Mouse (Mus musculus) liver, postnatal 0 days (tissue): Measurements from ENCODE around the gene Trim7. TPM values are rescaled to one million over a fixed set of nuclear protein-coding genes. Genes with fewer than 3 reads are reported as not detected.
A peak's percentile ranks its signal among the peaks of the same experiment; 100 is the strongest.

Experiments used
- ATAC-seq: fragments of 200-750 bp; cut with Nextera tagmentation; 2 replicates; pipeline ENCODE4 v1.8.0; 2017; ENCODE audit warnings: mild to moderate bottlenecking, moderate library complexity
- DNase-seq: peaks from one replicate; pipeline ENCODE4 v3.0.0-alpha.2; 2016
- H3K27ac ChIP-seq: fragments of 300-500 bp; sonication (generic); 2 replicates; pipeline ENCODE4 v1.5.1; 2014; ENCODE audit warnings: antibody characterized with exemption, moderate library complexity, mild to moderate bottlenecking, low read depth
- H3K27me3 ChIP-seq: fragments of 300-500 bp; sonication (generic); 2 replicates; pipeline ENCODE4 v1.6.1; 2014; ENCODE audit warnings: low read length, control low read depth, mixed read lengths; ENCODE audit not compliant: insufficient read depth
- H3K36me3 ChIP-seq: fragments of 300-500 bp; sonication (generic); replicated peaks from 2 replicates; pipeline ENCODE4 v1.6.1; 2014; ENCODE audit warnings: mild to moderate bottlenecking, control low read depth, low read length, moderate library complexity, mixed read lengths; ENCODE audit not compliant: insufficient read depth
- H3K4me1 ChIP-seq: fragments of 300-500 bp; sonication (generic); 2 replicates; pipeline ENCODE4 v1.6.1; 2014; ENCODE audit warnings: antibody characterized with exemption, mild to moderate bottlenecking, control low read depth; ENCODE audit not compliant: insufficient read depth
- H3K4me2 ChIP-seq: fragments of 300-500 bp; sonication (generic); 2 replicates; pipeline ENCODE4 v1.6.1; 2014; ENCODE audit warnings: low read depth, mild to moderate bottlenecking, low read length, moderate library complexity, mixed read lengths
- H3K4me3 ChIP-seq: fragments of 300-500 bp; sonication (generic); 2 replicates; pipeline ENCODE4 v1.5.1; 2014; ENCODE audit warnings: low read depth, low read length
- H3K9ac ChIP-seq: fragments of 300-500 bp; sonication (generic); replicated peaks from 2 replicates; pipeline ENCODE4 v1.6.1; 2014; ENCODE audit warnings: mild to moderate bottlenecking, moderate library complexity
- H3K9me3 ChIP-seq: fragments of 300-500 bp; sonication (generic); 2 replicates; pipeline ENCODE4 v1.6.1; 2016; ENCODE audit warnings: mild to moderate bottlenecking, control low read depth, low read length, mixed read lengths
- CTCF ChIP-seq: sonication (generic); IDR thresholded peaks from 2 replicates; pipeline ENCODE4 v1.5.1; 2016; ENCODE audit warnings: antibody characterized with exemption, low read depth
- EP300 ChIP-seq: IDR thresholded peaks from 2 replicates; pipeline ENCODE4 v1.6.1; 2016; ENCODE audit warnings: antibody characterized with exemption, low read depth, mild to moderate bottlenecking
- WGBS: fragments of 180-500 bp; shearing (Covaris S2); extraction: QIAGEN DNeasy Blood & Tissue Kit; methylation state at CpG from one replicate; pipeline ENCODE4 v1.1.7; 2014; ENCODE audit not compliant: insufficient replicate concordance; 5-methylcytosine and 5-hydroxymethylcytosine counted together
- polyA plus RNA-seq: library from polyadenylated mRNA; unstranded; fragments of >200 nt; fragmentation: Nextera tagmentation; extraction: Ambion mirVana; gene quantifications from 2 replicates; pipeline ENCODE4 v1.2.1, GENCODE M21; 2015

The Trim7 gene
- polyA plus RNA-seq, 1 experiment from 2014 or later: 0.48 TPM

DNA sequence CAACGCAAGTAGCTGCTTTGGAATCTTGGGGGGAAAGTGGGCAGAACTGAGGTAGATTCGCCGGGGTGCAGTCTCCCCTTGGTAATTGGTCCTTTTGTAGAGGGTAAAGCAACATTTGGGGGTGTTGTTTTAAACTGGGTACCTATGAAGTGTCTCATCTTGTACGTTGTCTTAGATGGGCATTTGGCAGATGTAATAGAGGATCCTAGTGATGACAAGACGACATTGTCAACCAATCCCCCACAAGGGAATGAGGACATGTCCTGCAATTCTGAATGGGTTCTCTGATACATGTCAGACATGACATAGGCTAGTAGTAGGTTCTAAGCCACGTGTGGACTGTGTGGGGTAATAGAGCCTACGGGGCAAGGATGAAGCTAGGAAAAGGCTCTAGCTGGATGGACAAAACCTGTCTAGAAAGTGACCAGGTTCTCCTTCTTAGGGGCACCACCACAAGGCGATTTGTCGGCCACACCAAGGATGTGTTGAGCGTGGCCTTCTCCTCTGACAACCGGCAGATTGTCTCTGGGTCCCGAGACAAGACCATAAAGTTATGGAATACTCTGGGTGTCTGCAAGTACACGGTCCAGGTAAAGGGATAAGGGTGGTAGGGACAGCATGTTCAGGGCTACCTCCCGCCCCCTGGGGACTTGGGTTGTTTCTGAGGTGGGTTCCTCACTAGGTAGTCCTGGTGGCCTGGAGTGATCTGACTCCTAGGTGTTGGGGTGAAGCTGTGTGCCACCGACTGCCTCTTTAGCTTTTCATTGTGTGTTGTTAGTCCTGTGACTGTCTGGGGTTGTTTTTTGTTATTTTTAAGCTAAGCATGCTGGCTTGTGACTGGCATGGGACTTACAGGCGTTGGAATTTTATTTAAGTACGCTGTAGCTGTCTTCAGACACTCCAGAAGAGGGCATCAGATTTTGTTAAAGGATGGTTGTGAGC, 23.8 kb upstream of the Trim7 start:
- no peak for DNase-seq
- Histone ChIP-seq H3K36me3 (peaks cover 57% of the 10 kb centered on the region), H3K4me3 (peak overlapping the region; percentile 74), H3K27me3 (no peaks in the 10 kb centered on the region), H3K4me1 (peaks cover 33% of the 10 kb centered on the region), H3K27ac (no peak overlapping the region), H3K4me2 (peak overlapping the region; percentile 85), H3K9me3 (no peaks in the 10 kb centered on the region), H3K9ac (peak overlapping the region; percentile 68)
- no peak for ATAC-seq
- TF ChIP-seq CTCF: no peak
- TF ChIP-seq EP300: no peak
- 59% methylated on average over 17 of the region's 17 CpGs for WGBS

DNA sequence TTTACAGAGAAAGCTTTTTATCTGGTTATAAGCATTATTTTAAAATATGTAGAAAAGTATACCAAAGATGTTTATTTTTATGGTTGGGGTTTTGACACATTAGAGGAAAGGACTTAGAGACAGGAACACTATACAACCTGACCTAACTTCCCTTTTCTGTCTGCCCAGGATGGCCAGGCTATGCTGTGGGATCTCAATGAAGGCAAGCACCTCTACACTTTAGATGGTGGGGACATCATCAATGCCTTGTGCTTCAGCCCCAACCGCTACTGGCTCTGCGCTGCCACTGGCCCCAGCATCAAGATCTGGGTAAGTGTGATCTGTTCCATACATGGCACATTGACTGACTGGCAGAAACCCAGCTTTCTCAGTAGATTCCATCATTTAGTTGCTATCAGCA, 22.0 kb upstream of the Trim7 start:
- no peak overlapping the region for H3K4me3 ChIP-seq
- H3K27ac ChIP-seq: no peak overlapping the region
- TF ChIP-seq EP300: no peak
- TF ChIP-seq CTCF: no peak

GRCm38 (mm10) chr11:48804922-48805321, 21.0 kb upstream of the Trim7 start:
- Histone ChIP-seq H3K36me3 (peaks cover 83% of the 10 kb centered on the region), H3K27me3 (no peaks in the 10 kb centered on the region), H3K9me3 (no peaks in the 10 kb centered on the region), H3K4me2 (no peak overlapping the region), H3K9ac (no peak overlapping the region), H3K4me3 (no peak overlapping the region), H3K4me1 (peaks cover 16% of the 10 kb centered on the region), H3K27ac (no peak overlapping the region)
- DNase-seq (no peak), ATAC-seq (no peak)
- 77% methylated on average over 2 of the region's 2 CpGs for WGBS
- TF ChIP-seq CTCF: no peak
- TF ChIP-seq EP300: no peak

More for the DNA sequence above, 22.0 kb upstream of the Trim7 start:
- Histone ChIP-seq H3K36me3 (peaks cover 75% of the 10 kb centered on the region), H3K9me3 (no peaks in the 10 kb centered on the region), H3K9ac (no peak overlapping the region), H3K27me3 (no peaks in the 10 kb centered on the region), H3K4me1 (peaks cover 17% of the 10 kb centered on the region), H3K4me2 (no peak overlapping the region)
- DNase-seq (no peak), ATAC-seq (no peak)
- 92% methylated on average over 2 of the region's 2 CpGs for WGBS

DNA sequence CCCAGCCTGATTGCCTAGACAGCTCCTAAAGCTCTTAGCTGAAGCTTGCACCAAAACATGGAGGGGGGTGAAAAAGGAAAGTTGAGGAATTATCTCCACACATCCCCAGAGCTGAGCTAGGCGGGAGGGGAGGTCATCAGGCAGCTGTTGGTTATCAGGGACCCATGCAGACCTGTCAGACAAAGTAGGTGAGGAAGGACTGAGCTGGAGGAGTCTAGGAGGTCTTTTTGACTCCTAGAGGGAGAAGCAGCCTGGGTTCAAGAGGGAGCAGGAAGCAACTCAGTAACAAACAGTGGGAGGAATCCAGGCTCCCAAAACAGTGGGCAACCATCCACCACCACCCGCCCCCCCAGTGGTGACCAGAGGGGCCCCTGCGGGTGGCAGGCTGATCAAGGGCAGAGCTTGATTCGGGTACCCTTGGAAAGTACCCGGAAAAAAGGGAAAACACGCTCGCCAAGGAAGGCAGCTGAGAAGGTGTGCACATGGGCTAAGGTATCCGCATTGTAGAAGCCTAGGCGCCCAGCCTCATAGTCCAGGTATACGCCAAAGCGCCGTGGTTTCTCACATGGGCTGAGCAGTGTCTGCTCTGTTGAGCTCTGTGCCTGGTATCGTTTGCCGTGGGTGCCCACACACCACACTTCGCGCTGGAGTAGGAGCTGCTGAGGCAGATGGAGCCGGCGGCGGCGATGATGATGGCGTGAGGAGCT, 18.9 kb upstream of the Trim7 start:
- WGBS: 67% methylated on average over 21 of the region's 21 CpGs
- Histone ChIP-seq H3K4me2 (no peak overlapping the region), H3K4me3 (no peak overlapping the region), H3K27me3 (no peaks in the 10 kb centered on the region), H3K9me3 (no peaks in the 10 kb centered on the region), H3K36me3 (peaks cover 96% of the 10 kb centered on the region), H3K4me1 (peaks cover 11% of the 10 kb centered on the region), H3K27ac (no peak overlapping the region), H3K9ac (no peak overlapping the region)
- DNase-seq: no peak
- TF ChIP-seq CTCF: no peak
- no peak for TF ChIP-seq EP300
- 0 out of 2 replicates have a peak, but pooled peaks have one; percentile 18 for ATAC-seq

DNA sequence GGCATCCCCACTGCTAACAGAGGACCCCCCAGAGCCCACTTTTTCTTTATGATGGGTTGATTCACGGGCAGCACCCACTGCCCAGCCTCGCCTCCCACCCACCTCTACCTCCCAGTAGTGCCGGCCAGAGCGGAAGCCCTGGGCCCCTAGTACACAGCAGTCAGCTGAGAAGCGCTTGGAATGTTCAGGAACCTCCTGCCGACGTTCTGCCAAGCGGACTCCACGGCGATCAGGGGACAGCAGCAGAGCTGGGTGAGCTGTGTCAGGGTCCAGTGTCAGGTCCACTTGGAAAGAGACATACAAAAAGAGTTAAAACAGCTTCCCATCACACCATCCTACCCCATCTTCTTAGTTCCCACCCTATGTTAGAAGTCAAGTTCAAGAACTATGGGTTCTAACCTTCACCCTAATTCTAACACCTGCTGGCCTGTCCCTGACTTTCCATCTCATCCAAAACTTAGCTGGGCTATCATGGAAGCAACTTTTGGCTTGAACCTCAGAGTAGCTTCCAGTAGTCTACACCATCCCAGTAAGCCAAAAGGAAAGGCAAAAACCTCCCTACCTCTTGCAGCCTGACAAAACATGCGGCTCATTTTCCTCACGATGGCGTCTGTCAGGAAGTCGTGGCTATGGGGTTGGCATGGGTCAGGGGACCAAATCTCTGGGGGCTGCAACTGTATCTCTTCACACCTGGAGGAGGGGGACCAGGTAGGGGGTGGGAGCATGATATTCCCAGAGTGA, 18.2 kb upstream of the Trim7 start:
- no peak overlapping the region for H3K4me2 ChIP-seq
- H3K4me3 ChIP-seq: no peak overlapping the region
- TF ChIP-seq CTCF: no peak
- TF ChIP-seq EP300: no peak
- H3K4me1 ChIP-seq: peaks cover 4% of the 10 kb centered on the region; the same call in 1 of the 2 replicates
- H3K27me3 ChIP-seq: no peaks in the 10 kb centered on the region
- no peak overlapping the region for H3K27ac ChIP-seq
- no peak for DNase-seq
- 59% methylated on average over 14 of the region's 14 CpGs for WGBS
- H3K9ac ChIP-seq: no peak overlapping the region
- H3K9me3 ChIP-seq: no peaks in the 10 kb centered on the region
- peaks cover 95% of the 10 kb centered on the region for H3K36me3 ChIP-seq
- ATAC-seq: peak; percentile 14; the same call in 1 of the 2 replicates

DNA sequence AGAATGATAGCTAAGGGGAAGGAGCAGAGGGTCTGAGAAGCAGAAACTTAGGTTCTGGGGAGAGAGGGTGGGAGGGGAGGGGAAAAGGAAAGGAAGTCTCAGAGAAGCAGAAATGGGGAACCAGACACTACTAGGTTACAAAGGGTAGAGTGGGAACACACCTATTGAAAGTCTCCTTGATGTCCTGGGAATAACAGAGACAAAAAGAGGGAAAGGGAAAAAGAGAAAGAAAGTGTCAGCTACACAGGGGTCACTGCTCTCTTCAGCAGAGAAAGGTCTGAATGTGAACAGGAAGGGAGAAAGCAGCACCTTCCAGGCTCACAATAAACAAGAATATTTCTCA, 17.7 kb upstream of the Trim7 start:
- H3K9ac ChIP-seq: no peak overlapping the region
- H3K4me2 ChIP-seq: no peak overlapping the region
- no peak for ATAC-seq
- H3K4me3 ChIP-seq: no peak overlapping the region
- H3K36me3 ChIP-seq: peaks cover 89% of the 10 kb centered on the region
- no peaks in the 10 kb centered on the region for H3K27me3 ChIP-seq
- H3K27ac ChIP-seq: no peak overlapping the region
- no peaks in the 10 kb centered on the region for H3K4me1 ChIP-seq
- no peaks in the 10 kb centered on the region for H3K9me3 ChIP-seq
- DNase-seq: no peak
- no peak for TF ChIP-seq CTCF
- no peak for TF ChIP-seq EP300
